Mouse (Mus musculus) forebrain, embryonic 15.5 days (tissue): ENCODE measurements around the gene Casc1. TPM values are rescaled to one million over a fixed set of nuclear protein-coding genes. Genes with fewer than 3 reads are reported as not detected.

ENCODE experiments used
- ATAC-seq: fragments of 200-750 bp; cut with Nextera tagmentation; replicated peaks from 2 replicates; pipeline ENCODE4 v1.8.0; 2017; ENCODE audit warnings: mild to moderate bottlenecking, moderate TSS enrichment, moderate library complexity
- H3K27ac ChIP-seq: fragments of 300-500 bp; sonication (generic); replicated peaks from 2 replicates; pipeline ENCODE4 v1.5.1; 2015; ENCODE audit warnings: mild to moderate bottlenecking, inconsistent platforms
- H3K27me3 ChIP-seq: fragments of 300-500 bp; sonication (generic); 2 replicates; pipeline ENCODE4 v1.6.1; 2015; ENCODE audit warnings: inconsistent platforms
- H3K36me3 ChIP-seq: fragments of 300-500 bp; sonication (generic); 2 replicates; pipeline ENCODE4 v1.6.1; 2015; ENCODE audit warnings: mild to moderate bottlenecking, inconsistent platforms
- H3K4me1 ChIP-seq: fragments of 300-500 bp; sonication (generic); 2 replicates; pipeline ENCODE4 v1.6.1; 2015; ENCODE audit warnings: inconsistent platforms
- H3K4me2 ChIP-seq: fragments of 300-500 bp; sonication (generic); replicated peaks from 2 replicates; pipeline ENCODE4 v1.6.1; 2015; ENCODE audit warnings: mild to moderate bottlenecking, inconsistent platforms
- H3K4me3 ChIP-seq: fragments of 300-500 bp; sonication (generic); 2 replicates; pipeline ENCODE4 v1.5.1; 2015; ENCODE audit warnings: mild to moderate bottlenecking, inconsistent platforms
- H3K9ac ChIP-seq: fragments of 300-500 bp; sonication (generic); replicated peaks from 2 replicates; pipeline ENCODE4 v1.6.1; 2015; ENCODE audit warnings: mild to moderate bottlenecking, inconsistent platforms
- H3K9me3 ChIP-seq: fragments of 300-500 bp; sonication (generic); 2 replicates; pipeline ENCODE4 v1.6.1; 2016; ENCODE audit warnings: inconsistent platforms
- WGBS: fragments of 180-500 bp; shearing (Covaris S2); methylation state at CpG from one replicate; pipeline ENCODE4 v1.1.7; 2015; ENCODE audit warnings: mixed read lengths; 5-methylcytosine and 5-hydroxymethylcytosine counted together
- polyA plus RNA-seq: library from polyadenylated mRNA; unstranded; fragments of >200 nt; fragmentation: Nextera tagmentation; extraction: Ambion mirVana; gene quantifications from 2 replicates; pipeline ENCODE4 v1.2.1, GENCODE M21; 2015

The Casc1 gene
- polyA plus RNA-seq, 1 experiment from 2014 or later = 0.98 TPM

DNA sequence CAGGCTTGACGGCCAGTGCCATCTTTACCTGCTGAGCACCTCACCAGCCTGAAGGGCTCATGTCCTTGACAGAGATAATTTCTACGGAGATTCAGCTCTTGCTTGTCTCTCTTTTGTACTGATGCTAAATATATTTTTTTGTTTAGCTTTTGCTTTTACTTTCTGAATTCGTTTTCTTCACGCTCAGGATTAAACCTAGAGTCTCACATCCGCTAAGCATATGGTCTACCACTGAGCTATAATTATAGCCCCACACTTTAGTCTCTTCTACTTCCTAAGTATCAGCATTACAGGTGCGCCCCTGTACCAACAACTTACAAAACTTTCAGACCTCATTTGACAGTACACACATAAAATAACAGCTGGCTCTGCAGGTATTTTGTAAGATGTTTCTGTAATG, 24.6 kb upstream of the Casc1 start:
- Histone ChIP-seq H3K4me3 (no peak overlapping the region), H3K4me1 (no peaks in the 10 kb centered on the region), H3K27ac (no peak overlapping the region), H3K4me2 (no peak overlapping the region), H3K9ac (no peak overlapping the region), H3K36me3 (peaks cover 18% of the 10 kb centered on the region), H3K9me3 (no peaks in the 10 kb centered on the region), H3K27me3 (no peaks in the 10 kb centered on the region)
- 86% methylated on average over 6 of the region's 6 CpGs for WGBS
- ATAC-seq = no peak

DNA sequence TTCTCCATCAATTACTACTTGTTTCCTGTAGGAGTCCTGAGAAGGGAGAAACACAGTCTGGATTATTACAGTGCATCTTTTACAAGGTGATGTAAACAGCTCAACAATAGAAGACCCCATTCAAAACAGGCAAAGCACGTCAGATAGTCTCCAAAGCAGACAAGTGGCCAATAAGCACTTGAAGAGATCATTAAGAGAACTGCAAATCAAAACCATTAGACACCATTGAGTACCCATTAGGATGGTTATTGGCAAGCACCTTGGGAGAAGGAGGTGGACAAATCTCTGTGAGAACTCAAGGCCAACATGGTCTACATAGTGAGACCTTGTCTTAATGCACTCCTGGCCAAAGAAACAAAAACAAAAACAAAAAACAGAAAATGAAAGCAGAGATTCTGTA, 23.6 kb upstream of the Casc1 start:
- no peaks in the 10 kb centered on the region for H3K9me3 ChIP-seq
- H3K9ac ChIP-seq = no peak overlapping the region
- H3K36me3 ChIP-seq = peaks cover 13% of the 10 kb centered on the region
- no peak overlapping the region for H3K4me3 ChIP-seq
- no peak overlapping the region for H3K4me2 ChIP-seq
- H3K27me3 ChIP-seq = no peaks in the 10 kb centered on the region
- ATAC-seq = no peak
- H3K27ac ChIP-seq = no peak overlapping the region
- no peaks in the 10 kb centered on the region for H3K4me1 ChIP-seq
- 63% methylated on average over 1 of the region's 1 CpGs for WGBS

DNA sequence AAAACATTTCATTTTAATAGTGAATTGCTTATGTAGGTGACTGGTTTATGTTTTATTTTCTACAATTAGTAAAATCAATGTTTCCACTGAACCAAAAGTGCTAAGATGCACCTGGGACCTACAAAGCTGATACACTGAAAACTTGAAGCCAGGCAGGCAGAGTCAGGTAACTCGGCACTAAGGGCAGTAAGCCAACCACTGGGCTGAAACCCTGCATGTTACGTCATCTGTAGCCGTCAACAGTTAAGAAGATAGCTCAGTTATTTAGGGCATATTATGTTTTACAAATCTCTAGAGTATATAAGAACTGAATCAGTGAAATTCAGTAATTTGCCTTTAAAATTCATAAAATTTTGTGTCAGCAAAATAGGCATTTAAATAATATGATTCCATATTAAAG, 15.5 kb upstream of the Casc1 start:
- Histone ChIP-seq H3K27me3 (no peaks in the 10 kb centered on the region), H3K4me2 (no peak overlapping the region), H3K9ac (no peak overlapping the region), H3K27ac (no peak overlapping the region), H3K4me1 (no peaks in the 10 kb centered on the region), H3K9me3 (no peaks in the 10 kb centered on the region), H3K36me3 (peaks cover 18% of the 10 kb centered on the region), H3K4me3 (no peak overlapping the region)
- ATAC-seq = no peak
- WGBS = 87% methylated on average over 3 of the region's 3 CpGs

DNA sequence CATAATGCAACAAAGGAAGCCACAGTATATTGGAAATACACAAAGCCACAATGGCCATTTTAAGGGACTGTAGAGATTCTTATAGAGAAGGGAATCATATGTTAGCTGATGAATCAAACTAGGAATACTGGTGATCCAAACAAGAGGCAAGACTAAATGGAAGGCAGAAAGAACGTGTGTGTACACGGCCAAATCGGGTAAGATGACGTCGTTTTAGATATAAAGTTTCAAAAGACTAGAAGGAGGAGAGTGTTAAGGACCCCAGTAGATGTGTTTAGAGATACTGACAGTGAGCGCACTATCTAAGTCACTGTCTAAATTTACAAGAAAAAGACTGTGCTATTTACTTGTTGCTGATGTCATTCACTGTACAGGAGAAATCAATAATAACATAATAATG, 13.4 kb upstream of the Casc1 start:
- H3K9me3 ChIP-seq = no peaks in the 10 kb centered on the region
- H3K9ac ChIP-seq = no peak overlapping the region
- no peaks in the 10 kb centered on the region for H3K27me3 ChIP-seq
- H3K36me3 ChIP-seq = peaks cover 19% of the 10 kb centered on the region
- no peak overlapping the region for H3K4me3 ChIP-seq
- ATAC-seq = no peak
- 84% methylated on average over 6 of the region's 6 CpGs for WGBS
- H3K4me2 ChIP-seq = no peak overlapping the region
- H3K4me1 ChIP-seq = no peaks in the 10 kb centered on the region
- no peak overlapping the region for H3K27ac ChIP-seq

DNA sequence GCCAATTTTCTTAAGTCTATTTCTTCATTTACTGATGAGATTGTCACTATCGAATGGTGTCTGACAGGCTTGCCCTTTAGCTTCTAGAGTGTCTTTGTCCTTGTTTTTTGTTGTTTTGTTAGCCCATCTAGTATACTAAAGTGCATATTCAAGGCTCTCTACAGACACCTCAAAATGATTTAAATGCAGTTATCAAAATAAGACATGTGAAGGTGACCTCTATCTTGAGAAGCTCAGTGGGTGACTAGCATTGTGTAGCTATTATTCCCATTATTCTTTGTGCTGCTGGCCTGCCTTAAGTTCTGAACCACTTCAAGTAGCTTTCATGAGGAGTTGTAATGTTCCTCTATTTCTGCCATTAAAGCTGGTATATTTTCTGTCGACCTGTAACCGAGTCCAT, 5.0 kb upstream of the Casc1 start:
- ATAC-seq = no peak

DNA sequence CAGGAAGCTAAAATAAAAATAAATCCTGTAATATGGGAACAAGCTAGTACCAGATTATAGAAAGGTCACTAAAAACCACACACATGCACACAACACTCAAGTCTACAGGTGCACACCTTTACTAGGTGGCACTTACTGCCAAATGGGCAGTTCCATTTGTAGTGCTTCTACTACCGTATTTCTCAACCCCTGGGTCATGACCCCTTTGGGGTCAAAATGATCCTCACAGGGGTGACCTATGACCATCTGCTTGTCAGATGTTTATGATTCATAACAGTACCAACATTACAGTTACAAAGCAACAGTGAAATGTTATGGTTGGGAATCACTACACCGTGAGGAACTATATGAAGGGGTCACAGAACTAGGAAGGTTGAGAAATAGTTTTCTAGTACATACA, 3.1 kb upstream of the Casc1 start:
- no peak overlapping the region for H3K4me3 ChIP-seq
- no peak for ATAC-seq

More for the DNA sequence above, 5.0 kb upstream of the Casc1 start:
- Histone ChIP-seq H3K27me3 (no peaks in the 10 kb centered on the region), H3K9me3 (no peaks in the 10 kb centered on the region), H3K4me3 (no peak overlapping the region), H3K36me3 (peaks cover 20% of the 10 kb centered on the region), H3K27ac (no peak overlapping the region), H3K4me2 (no peak overlapping the region), H3K4me1 (peaks cover 8% of the 10 kb centered on the region), H3K9ac (no peak overlapping the region)
- 93% methylated on average over 3 of the region's 3 CpGs for WGBS

DNA sequence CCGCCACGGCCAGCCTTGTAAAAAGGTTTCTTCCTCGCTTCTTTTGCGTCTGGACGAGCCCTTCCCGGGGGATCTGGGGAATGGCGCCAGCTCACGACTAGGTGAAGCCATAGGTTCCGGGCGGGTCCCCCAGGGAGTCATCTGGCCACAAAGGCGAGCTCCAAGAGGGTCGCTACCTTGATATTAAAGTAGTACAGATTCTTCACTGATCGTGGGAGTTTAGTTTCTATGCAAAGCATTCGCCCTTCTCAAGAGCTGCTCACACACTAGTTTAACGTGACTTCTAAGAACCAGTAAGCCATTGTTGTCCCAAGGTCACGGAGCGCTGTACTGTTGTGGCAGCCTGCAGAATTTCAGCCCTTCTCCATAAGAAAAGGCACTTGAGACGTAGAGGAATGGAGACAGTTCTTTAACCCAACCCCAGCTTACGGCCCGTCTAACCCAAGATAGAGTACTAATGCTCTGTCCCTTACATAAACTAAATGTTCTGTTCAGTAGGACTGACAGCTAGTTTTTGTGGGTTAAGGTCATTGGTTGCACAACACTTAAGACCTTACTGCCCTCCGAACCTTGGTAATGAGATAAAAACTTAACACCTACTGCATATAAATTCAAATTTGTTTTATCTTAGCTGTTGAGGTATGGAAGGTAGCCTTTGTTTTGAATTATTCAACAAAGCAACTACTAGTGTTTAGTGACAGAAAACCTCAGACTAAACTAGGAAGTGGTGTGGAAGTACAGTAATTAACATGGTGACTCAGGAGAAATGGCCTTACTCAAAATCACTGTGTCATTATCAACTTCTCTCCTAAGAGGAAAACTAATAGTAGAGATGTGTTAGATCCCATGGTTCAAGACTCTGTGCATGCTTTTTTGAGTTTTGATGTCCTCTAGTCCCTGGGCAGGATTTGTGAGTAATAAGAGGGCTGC, 836 bp upstream of the Casc1 start:
- peak overlapping the region; percentile 69 for H3K9ac ChIP-seq
- H3K36me3 ChIP-seq = no peaks in the 10 kb centered on the region
- peak overlapping the region; percentile 56 for H3K4me2 ChIP-seq
- peaks cover 17% of the 10 kb centered on the region for H3K4me1 ChIP-seq
- ATAC-seq = peak; percentile 7
- no peaks in the 10 kb centered on the region for H3K9me3 ChIP-seq
- H3K27ac ChIP-seq = peak overlapping the region; percentile 93
- WGBS = 5% methylated on average over 21 of the region's 21 CpGs
- no peaks in the 10 kb centered on the region for H3K27me3 ChIP-seq
- H3K4me3 ChIP-seq = peak overlapping the region; percentile 70

More for the DNA sequence above, 3.1 kb upstream of the Casc1 start:
- Histone ChIP-seq H3K4me1 (peaks cover 17% of the 10 kb centered on the region), H3K27me3 (no peaks in the 10 kb centered on the region), H3K27ac (no peak overlapping the region), H3K9ac (no peak overlapping the region), H3K9me3 (no peaks in the 10 kb centered on the region), H3K36me3 (peaks cover 9% of the 10 kb centered on the region), H3K4me2 (no peak overlapping the region)
- WGBS = 97% methylated on average over 2 of the region's 2 CpGs

DNA sequence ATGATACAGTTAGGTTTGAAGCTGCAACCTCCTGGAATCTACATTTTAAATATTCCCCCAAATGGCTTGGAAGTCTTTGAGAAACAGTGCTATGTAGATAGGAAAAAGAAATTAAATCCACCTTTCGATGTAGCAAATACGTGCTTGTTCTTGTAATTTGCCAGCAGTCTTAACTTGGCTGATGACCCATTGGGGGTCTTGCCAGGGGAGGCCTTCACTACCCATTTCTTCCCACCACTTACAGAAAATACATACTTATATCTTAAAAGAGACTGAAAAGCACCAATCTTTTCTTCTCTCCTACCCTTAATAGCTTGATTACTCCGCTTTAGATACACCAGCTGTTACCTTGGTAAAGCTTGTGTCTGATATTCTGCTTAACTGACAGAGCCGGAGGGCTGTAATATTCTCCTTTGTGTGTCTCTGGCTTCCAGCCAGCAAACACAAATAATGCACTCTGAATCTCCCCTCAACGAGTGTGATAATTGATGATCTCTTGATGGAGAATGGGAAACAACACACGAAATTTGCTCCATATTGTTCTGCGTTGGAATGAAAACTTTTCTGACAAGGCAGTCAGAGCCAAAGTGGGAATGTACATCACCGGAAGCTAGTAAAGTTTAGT, 637 bp downstream of the Casc1 start:
- Histone ChIP-seq H3K4me2 (peak overlapping the region; percentile 60), H3K9me3 (no peaks in the 10 kb centered on the region), H3K36me3 (no peaks in the 10 kb centered on the region), H3K4me1 (peaks cover 17% of the 10 kb centered on the region), H3K9ac (no peak overlapping the region), H3K27ac (peak overlapping the region; percentile 54), H3K4me3 (peak overlapping the region; percentile 70), H3K27me3 (no peaks in the 10 kb centered on the region)
- peak; percentile 2; the same call in 1 of the 2 replicates for ATAC-seq
- WGBS = 23% methylated on average over 8 of the region's 8 CpGs

DNA sequence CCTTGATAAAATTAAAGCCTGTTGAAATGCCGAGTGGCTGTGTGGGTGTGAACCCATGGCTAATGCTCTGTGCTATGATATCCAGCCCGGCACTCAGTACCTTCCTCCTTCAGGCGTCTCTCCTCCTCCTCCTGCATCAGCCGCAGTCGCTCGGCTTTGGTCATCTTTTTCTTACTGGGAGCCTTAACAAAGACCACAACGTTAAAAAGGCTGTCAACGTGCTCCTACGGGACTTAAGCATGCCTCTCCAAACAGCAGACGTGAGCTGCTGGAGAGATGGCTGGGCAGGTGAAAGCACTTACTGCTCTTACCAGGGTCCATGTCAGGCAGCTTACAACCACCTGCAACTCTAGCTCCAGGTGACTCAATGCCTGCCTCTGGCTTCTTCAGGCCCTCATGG, 5.7 kb downstream of the Casc1 start:
- 77% methylated on average over 10 of the region's 10 CpGs for WGBS
- H3K36me3 ChIP-seq = no peaks in the 10 kb centered on the region

DNA sequence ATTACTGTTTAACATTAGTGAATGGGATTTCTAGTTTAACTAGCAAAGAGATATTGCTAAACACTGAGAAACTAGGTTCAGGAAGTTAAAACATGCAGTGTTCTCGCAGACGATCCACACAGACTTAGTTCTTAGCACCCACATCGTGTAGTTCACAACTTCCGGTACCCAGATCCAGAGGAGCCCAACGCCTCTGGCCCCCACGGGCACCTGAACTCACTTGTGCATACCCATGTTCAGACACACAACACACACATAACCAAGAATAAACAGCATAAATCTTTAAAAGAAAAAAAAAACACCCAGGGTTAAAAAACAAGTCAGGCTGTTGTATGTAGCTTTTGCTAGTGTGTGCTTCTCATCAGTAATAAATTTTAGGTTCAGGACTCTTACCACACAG, 6.4 kb downstream of the Casc1 start:
- Histone ChIP-seq H3K4me3 (no peak overlapping the region), H3K27me3 (no peaks in the 10 kb centered on the region), H3K9me3 (no peaks in the 10 kb centered on the region), H3K36me3 (no peaks in the 10 kb centered on the region), H3K4me1 (no peaks in the 10 kb centered on the region), H3K4me2 (no peak overlapping the region), H3K27ac (no peak overlapping the region), H3K9ac (no peak overlapping the region)
- 91% methylated on average over 6 of the region's 6 CpGs for WGBS
- no peak for ATAC-seq

More for the DNA sequence above, 5.7 kb downstream of the Casc1 start:
- no peaks in the 10 kb centered on the region for H3K9me3 ChIP-seq
- no peaks in the 10 kb centered on the region for H3K27me3 ChIP-seq
- H3K27ac ChIP-seq = no peak overlapping the region
- no peak overlapping the region for H3K9ac ChIP-seq
- no peak overlapping the region for H3K4me3 ChIP-seq
- no peak for ATAC-seq
- H3K4me2 ChIP-seq = no peak overlapping the region
- H3K4me1 ChIP-seq = peaks cover 4% of the 10 kb centered on the region

DNA sequence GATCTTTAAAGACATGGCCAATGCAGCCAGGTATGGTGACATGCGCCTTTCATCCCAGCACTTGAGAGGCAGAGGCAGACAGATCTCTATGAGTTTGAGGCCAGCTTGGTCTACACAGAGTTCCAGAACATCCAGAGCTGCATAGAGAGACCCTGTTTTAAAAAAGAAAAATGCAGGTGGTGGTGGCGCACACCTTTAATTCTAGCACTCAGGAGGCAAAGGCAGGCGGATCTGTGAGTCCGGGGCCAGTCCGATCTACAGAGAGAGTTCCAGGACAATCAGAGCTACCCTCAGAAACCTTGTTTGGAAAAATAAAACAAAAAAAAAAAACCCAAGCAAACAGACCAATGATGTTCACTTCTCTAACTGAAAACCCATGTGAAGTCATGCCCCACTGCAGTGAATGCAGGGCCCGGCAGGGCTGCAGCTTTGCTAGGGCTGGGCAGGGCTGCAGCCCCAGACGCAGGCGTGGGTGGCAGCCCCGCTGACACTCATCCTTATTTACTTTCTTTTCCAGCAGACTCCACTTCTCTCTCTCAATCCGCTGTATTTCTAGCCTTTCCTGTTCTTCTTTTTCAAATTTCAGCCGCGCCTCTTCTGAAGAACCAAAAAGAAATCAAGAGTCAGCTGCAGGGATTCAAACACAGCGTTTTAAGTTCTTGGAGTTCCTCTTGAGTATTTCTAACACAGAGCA, 8.2 kb downstream of the Casc1 start:
- Histone ChIP-seq H3K4me3 (no peak overlapping the region), H3K27ac (no peak overlapping the region), H3K9me3 (no peaks in the 10 kb centered on the region), H3K36me3 (no peaks in the 10 kb centered on the region), H3K9ac (no peak overlapping the region), H3K4me2 (no peak overlapping the region), H3K4me1 (no peaks in the 10 kb centered on the region), H3K27me3 (no peaks in the 10 kb centered on the region)
- WGBS = 86% methylated on average over 13 of the region's 13 CpGs
- ATAC-seq = no peak
